Comparison of ENCODE assay signal across 9 mouse cellular contexts in the genomic region with DNA sequence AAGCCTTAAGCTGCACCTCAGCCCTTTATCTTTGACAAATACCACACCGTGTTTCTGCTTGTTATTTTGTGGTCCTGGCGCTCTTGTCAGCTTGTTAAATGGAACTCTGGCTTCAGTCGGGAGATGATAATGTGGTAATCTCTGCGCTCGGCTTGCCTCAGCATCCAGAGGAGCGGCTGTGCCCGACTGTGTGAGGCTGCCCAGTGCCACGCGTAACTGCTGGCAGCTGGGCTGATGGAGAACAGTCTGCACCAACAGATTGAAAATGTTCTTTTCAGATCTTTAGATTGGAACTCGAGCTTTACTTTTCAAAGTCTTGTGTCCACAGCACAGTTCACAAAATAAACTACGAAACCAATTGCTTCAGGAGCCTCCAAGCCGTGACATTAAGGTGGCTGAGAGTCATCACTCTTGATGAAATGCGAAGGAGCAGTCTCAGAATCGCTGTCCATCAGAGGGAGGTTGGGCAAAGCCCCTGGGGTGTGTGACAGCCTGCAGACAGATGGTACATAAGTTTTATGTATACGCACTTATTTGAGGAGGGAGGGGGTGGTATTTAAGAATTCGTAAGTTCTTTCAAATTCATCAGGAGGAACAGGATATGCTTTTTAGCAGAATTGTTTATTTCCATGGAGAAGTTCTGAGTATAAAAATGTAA.
DNase-seq lines count a peak whose midpoint lies in the region; ATAC-seq and TF ChIP-seq lines count a peak whose summit lies in the region.
"Had no signal": no experiment of that assay in that cellular context is flagged by ENCODE, and none has a peak within 500 bp of the region (broad histone marks: within the 10 kb centered on the region; RNA-seq: fewer than 3 reads in every experiment).

No protein-coding gene starts in this region.

- no peak overlapping the region for H3K4me3 ChIP-seq in kidney, embryonic 16.5 days (ENCODE audit: low read length)
- no peak overlapping the region for H3K4me3 ChIP-seq in embryonic facial prominence, embryonic 12.5 days
- H3K4me3 ChIP-seq in midbrain, postnatal 0 days (ENCODE audit: low read depth, low read length) = no peak overlapping the region

- H3K9me3 ChIP-seq in kidney, embryonic 16.5 days (ENCODE audit: low read length) = no peaks in the 10 kb centered on the region
- H3K9me3 ChIP-seq in embryonic facial prominence, embryonic 12.5 days = no peaks in the 10 kb centered on the region
- no peaks in the 10 kb centered on the region for H3K9me3 ChIP-seq in midbrain, postnatal 0 days (ENCODE audit: low read length)

- intact Hi-C loops in gastrocnemius, postnatal 36 days (cut with DNase I) = no loop called here

- peaks cover 18% of the 10 kb centered on the region for H3K4me1 ChIP-seq in kidney, embryonic 16.5 days (ENCODE audit: insufficient read depth, low read length)
- peaks cover 33% of the 10 kb centered on the region for H3K4me1 ChIP-seq in embryonic facial prominence, embryonic 12.5 days
- H3K4me1 ChIP-seq in midbrain, postnatal 0 days (ENCODE audit: insufficient read depth, low read length) = no peaks in the 10 kb centered on the region

- no peaks in the 10 kb centered on the region for H3K27me3 ChIP-seq in kidney, embryonic 16.5 days (ENCODE audit: insufficient read depth, low read length)
- H3K27me3 ChIP-seq in embryonic facial prominence, embryonic 12.5 days = no peaks in the 10 kb centered on the region
- H3K27me3 ChIP-seq in midbrain, postnatal 0 days (ENCODE audit: insufficient read depth, low read length) = no peaks in the 10 kb centered on the region

- H3K36me3 ChIP-seq in kidney, embryonic 16.5 days (ENCODE audit: insufficient read depth, low read length) = no peaks in the 10 kb centered on the region
- H3K36me3 ChIP-seq in embryonic facial prominence, embryonic 12.5 days = no peaks in the 10 kb centered on the region
- no peaks in the 10 kb centered on the region for H3K36me3 ChIP-seq in midbrain, postnatal 0 days (ENCODE audit: insufficient read depth, low read length)

- ATAC-seq in kidney, embryonic 16.5 days (ENCODE audit: low FRiP score, low TSS enrichment) = no peak
- ATAC-seq in embryonic facial prominence, embryonic 12.5 days (ENCODE audit: insufficient number of reproducible peaks, insufficient read depth, low FRiP score, low TSS enrichment) = no peak
- ATAC-seq in midbrain, postnatal 0 days (ENCODE audit: low FRiP score) = no peak

- 44% methylated on average over 16 of the region's 16 CpGs for WGBS in kidney, embryonic 16.5 days
- WGBS in embryonic facial prominence, embryonic 12.5 days = 23% methylated on average over 16 of the region's 16 CpGs
- WGBS in midbrain, postnatal 0 days = 19% methylated on average over 16 of the region's 16 CpGs

- 0 out of 2 replicates have a peak overlapping the region, but pooled peaks have one; percentile 2 for H3K4me2 ChIP-seq in kidney, embryonic 16.5 days (replicated peaks; ENCODE audit: low read depth, low read length)
- H3K4me2 ChIP-seq in embryonic facial prominence, embryonic 12.5 days (replicated peaks) = peak overlapping the region; percentile 29
- peak overlapping the region; percentile 13 for H3K4me2 ChIP-seq in midbrain, postnatal 0 days (ENCODE audit: low read depth, low read length, poor library complexity, severe bottlenecking)

- no peak overlapping the region for H3K27ac ChIP-seq in kidney, embryonic 16.5 days (ENCODE audit: low read length)
- peak overlapping the region; percentile 51; the same call in 1 of the 2 replicates for H3K27ac ChIP-seq in embryonic facial prominence, embryonic 12.5 days
- no peak overlapping the region for H3K27ac ChIP-seq in midbrain, postnatal 0 days (ENCODE audit: low read depth, low read length)
- H3K27ac ChIP-seq: kidney, postnatal 0 days had no signal

- no peak overlapping the region for H3K9ac ChIP-seq in kidney, embryonic 16.5 days (replicated peaks; ENCODE audit: low read length)
- H3K9ac ChIP-seq in embryonic facial prominence, embryonic 12.5 days = no peak overlapping the region
- no peak overlapping the region for H3K9ac ChIP-seq in midbrain, postnatal 0 days (replicated peaks; ENCODE audit: low read length, poor library complexity, severe bottlenecking)

- TF ChIP-seq CTCF in midbrain, postnatal 0 days (IDR thresholded peaks at IDR 0.05) = no peak

- DNase-seq in kidney, postnatal 25 days = no peak
- DNase-seq in layer of hippocampus, adult 8-10 months (ENCODE audit: low spot score in 2 of 2) = peak; percentile 18 to 53
- peak; percentile 58 for DNase-seq in midbrain, postnatal 0 days (ENCODE audit: low spot score)
- no peak for DNase-seq in urinary bladder, postnatal 10 days (ENCODE audit: low spot score)
- no peak for DNase-seq in gastrocnemius, postnatal 36 days
- DNase-seq in c-Kit-positive CD71-positive TER-119-positive erythroid progenitor cells, embryonic 14.5 days (ENCODE audit: low spot score) = no peak

Comparison
In these comparisons a context has a peak if more than half of its experiments do, and no peak if none do; other contexts are left out.
1. DNase-seq: peak in layer of hippocampus, adult 8-10 months (2 of 2) and midbrain, postnatal 0 days (single experiment); none in kidney, postnatal 25 days (0 of 2), urinary bladder, postnatal 10 days (single experiment), gastrocnemius, postnatal 36 days (0 of 2) and c-Kit-positive CD71-positive TER-119-positive erythroid progenitor cells, embryonic 14.5 days (single experiment).
2. Peak in every context shown above with its lines, with median percentiles within 50 percentile points of each other: H3K4me2 ChIP-seq.